Mouse (Mus musculus) gastrocnemius, postnatal 25 days (tissue): ENCODE measurements around the gene Pllp. TPM values are rescaled to one million over a fixed set of nuclear protein-coding genes. Genes with fewer than 3 reads are reported as not detected.

Experiments
- DNase-seq: peaks from one replicate; pipeline ENCODE4 v3.0.0; 2022
- total RNA-seq, 2 experiments: library from RNA; stranded (reverse); gene quantifications; 1 replicate in 1 of 2; 2 replicates in 1 of 2; pipeline ENCODE4 v1.2.3; 2021

The Pllp gene
- total RNA-seq, 2 experiments from 2014 or later = 2.8 to 3.0 TPM

DNA sequence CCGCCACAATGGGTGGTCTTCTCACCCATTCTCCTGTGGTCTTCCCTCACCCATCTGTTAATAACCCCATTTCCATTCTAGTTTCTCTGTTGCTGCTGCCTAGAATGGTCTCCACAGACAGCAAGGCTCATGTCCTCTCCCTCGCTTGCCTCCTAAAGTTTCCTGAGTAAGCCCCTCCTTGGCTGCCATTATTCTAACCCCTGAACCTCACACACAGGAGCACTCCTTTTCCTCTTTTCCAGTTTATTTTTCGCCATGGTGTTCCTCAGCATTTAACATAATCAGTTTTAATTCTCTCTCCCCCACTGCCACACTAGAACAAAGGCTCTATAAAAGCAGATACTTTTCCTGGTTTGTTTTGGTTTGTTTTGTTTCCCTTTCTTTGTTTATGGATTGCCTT lies 43.1 kb downstream of the Pllp start:
- DNase-seq = no peak

GRCm38 (mm10) chr8:94649496-94649895 lies 46.6 kb downstream of the Pllp start:
- DNase-seq = no peak

GRCm38 (mm10) chr8:94646165-94646564 lies 49.9 kb downstream of the Pllp start:
- DNase-seq = no peak

DNA sequence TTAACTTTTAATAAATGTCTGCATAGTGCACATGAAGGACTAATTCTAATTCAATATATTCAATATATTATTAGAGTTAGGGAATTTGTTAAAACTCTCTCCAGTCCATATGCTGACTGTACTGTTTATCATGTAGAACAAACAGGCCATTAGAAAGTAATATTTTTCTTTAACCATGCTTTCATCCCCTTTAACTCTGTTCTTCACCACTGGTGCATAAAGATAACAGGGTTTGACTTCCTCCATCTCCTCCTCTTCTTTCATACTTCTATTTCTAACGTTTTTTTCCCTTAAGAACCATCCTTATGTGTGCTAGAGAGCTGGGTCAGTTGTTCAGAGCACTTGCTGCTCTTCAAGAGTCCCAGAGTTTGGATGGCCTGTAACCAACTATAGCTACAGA lies 50.9 kb downstream of the Pllp start:
- DNase-seq = no peak

- DNase-seq = no peak
Measured at GRCm38 (mm10) chr8:94641938-94642337, 54.1 kb downstream of the Pllp start.

DNA sequence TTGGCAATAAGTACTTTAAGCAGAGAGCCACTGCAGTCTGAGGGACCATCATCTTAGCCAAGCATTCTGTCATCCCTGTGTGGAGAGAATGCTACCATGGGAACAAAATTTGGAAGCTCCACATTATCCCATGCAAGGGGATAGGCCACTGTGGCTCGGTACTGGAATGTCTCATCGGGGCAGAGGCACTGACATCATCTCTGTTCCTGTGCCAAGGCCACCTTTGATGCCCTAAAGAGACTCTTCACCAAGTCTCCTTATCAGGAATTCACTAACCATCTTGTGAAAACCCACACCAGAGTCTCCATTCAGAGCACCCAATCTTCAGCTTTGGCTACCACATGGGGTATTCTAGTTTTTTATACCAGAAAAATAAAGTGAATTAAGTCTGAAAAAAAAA lies 54.9 kb downstream of the Pllp start:
- DNase-seq = no peak

GRCm38 (mm10) chr8:94634211-94634610 lies 61.9 kb downstream of the Pllp start:
- no peak for DNase-seq

DNA sequence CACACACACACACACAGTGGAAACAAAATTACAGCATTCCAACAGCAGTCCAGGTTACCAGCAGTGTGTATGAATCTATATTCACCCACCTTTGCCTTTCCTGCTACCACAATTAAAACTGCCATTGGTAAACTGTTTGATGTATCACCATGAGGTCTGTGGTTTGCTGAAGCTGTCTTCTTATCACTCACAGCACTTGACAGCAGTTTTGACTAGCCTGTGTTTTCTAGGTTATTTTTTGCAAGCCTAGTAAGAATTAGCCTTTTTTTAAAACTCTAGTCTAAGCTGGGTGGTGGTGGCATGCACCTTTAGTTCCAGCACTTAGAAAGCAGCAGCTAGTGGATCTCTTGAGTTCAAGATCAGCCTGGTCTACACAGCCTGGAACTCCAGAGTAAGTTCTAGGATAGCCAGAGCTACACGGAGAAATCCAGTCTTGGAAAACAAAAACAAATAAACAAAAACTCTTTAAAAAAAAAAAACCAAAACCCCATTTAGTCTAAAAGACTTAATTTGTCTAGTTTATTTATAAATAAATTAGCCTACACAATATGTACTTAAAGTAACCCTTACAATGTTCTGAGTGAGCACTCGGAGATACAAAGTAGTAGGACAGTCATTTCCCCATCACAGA lies 62.4 kb downstream of the Pllp start:
- no peak for DNase-seq

Other genes starting within 250 kb of the Pllp start
- gene Cpne2, start 163.3 kb downstream of the Pllp start, total RNA-seq = 1 to 10 TPM; 5.1 to 9.8 TPM
- gene Rspry1, start 94.3 kb downstream of the Pllp start, total RNA-seq = 1 to 10 TPM; 7.9 to 8.3 TPM
- gene Fam192a, start 94.3 kb downstream of the Pllp start, total RNA-seq = 10 to 100 TPM; 16.7 to 18.7 TPM
- 10 to 100 TPM; 53.1 to 59.0 TPM for gene Arl2bp, start 29.7 kb downstream of the Pllp start, total RNA-seq
- not detected for gene Ccl22, start 49.3 kb upstream of the Pllp start, total RNA-seq
- 1 to 10 TPM in 1 of 2 experiments, under 1 TPM in 1; 0.82 to 1.4 TPM for gene Cx3cl1, start 75.7 kb upstream of the Pllp start, total RNA-seq
- gene Ccl17, start 114.2 kb upstream of the Pllp start, total RNA-seq = not detected
- 100 to 1,000 TPM; 376 to 381 TPM for gene Coq9, start 142.0 kb upstream of the Pllp start, total RNA-seq
- 10 to 100 TPM; 38.4 to 45.3 TPM for gene Ciapin1, start 142.1 kb upstream of the Pllp start, total RNA-seq
- 10 to 100 TPM; 42.9 to 44.1 TPM for gene Polr2c, start 161.2 kb upstream of the Pllp start, total RNA-seq
- 1 to 10 TPM; 4.7 to 5.1 TPM for gene Dok4, start 180.1 kb upstream of the Pllp start, total RNA-seq
- gene Ccdc102a, start 221.8 kb upstream of the Pllp start, total RNA-seq = 1 to 10 TPM; 3.6 to 4.2 TPM
- gene Adgrg5, start 227.4 kb upstream of the Pllp start, total RNA-seq = not detected